Mouse (Mus musculus) Muller cell, postnatal 12 days (primary cell): ENCODE measurements around the gene Rnf215.
"Not testable (repeated sequence)": the region's sequence is repeated elsewhere in the genome, so short reads cannot be mapped to it uniquely, and the experiment has no call there.

Experiments
- DNase-seq: peaks from one replicate; pipeline ENCODE4 v3.0.0-alpha.2; 2015; ENCODE audit errors: inconsistent ontology term

Rnf215 gene

DNA sequence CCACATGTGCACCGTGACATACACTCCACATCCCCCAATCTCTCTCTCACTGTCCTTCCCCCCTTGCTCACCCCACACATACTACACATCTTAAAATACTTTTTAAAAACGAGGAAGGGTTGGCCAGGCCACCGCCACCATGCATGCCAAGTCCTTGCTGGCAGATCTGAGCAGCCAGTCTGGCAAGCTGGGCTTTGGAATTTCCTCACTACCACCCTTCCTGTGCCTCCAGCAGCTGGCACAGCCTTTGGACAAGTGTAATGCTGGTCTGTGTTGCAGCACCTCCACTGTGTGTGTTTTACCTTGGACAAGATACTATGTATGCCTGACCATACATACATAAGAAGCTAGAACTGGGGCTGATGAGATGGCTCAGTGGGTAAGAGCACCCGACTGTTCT lies 21.5 kb upstream of the Rnf215 start:
- no peak for DNase-seq

DNA sequence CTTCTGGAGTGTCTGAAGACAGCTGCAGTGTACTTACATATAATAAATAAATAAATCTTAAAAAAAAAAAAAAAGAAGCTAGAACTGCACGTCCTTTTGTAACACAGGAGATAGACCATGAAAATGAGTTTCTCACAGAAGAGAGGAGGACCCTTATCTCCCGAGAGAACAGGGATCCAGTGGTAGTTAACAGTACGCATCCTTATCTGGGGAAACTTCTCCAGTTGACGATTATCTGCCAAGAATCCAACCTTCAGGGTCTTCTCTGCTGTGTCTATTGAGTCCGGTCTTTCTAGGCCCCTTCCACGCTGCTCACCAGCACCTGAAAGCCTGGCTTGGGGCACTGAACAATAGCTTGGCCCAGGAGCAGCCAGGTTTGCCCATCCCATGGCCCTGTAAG lies 21.0 kb upstream of the Rnf215 start:
- DNase-seq = no peak

DNA sequence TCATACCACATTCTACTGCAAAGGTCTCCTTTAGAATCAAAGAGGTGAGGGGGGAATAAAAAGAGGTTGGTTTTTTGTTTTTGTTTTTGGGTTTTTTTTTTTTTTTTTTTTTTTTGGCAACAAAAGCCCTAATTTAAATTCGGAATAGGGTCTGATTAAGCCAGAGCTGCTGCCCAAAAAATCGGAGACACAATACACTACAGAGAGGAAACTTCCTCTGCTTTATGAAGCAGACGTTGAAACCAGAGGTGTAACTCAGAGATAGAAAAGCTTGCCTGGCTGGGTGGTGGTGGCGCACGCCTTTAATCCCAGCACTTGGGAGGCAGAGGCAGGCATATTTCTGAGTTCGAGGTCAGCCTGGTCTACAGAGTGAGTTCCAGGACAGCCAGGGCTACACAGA lies 20.5 kb upstream of the Rnf215 start:
- not testable (repeated sequence) for DNase-seq

DNA sequence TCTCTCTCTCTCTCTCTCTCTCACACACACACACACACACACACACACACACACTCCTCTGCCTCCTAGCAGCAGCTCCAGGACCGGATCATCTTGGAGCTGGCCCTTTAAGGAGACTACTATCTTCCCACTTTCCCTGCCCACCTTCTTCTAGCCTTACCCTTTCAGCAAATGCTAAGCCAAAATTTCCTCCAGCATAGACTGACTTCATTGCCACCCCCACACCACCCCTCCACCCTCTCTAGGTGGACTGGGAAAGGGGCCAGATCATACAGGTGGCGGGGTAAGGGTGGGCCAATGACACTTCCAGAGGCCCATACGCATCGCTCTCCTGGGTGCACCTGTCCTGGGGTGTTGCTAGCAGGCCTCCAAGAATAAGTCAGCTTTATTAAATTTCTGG lies 19.6 kb upstream of the Rnf215 start:
- no peak for DNase-seq

DNA sequence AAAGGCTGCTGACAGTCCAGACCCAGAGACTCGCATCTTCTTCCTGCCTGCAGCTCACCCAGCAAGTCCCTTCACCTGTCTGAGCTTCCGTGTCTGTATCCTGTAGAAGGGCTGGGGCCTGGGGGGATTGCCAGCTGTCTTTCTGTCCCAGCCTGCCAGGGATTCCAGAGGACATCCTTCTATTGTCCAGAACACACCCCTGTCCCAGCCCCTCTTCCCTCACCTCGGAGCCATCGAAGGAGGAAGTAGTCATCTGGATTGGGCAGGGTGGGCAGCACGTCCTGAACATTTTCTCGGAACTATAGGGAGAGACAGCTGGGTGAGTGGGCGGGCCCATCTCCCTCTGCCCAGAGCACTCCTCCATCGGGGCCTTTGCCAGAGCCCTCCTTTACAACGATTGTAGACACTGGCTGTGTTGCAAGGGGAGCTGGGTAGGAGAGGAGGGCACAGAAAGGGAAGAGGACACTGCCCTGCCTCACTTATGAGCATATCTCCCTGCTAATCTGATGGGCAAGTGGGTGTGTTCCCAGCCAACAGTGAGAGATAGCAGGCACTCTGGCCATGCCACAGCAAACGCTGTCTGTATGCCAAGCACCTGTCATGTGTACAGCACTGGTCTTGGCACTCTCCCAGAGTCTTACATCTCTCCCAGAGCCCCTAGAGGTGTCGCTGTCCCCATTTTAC lies 18.4 kb upstream of the Rnf215 start:
- DNase-seq = no peak

DNA sequence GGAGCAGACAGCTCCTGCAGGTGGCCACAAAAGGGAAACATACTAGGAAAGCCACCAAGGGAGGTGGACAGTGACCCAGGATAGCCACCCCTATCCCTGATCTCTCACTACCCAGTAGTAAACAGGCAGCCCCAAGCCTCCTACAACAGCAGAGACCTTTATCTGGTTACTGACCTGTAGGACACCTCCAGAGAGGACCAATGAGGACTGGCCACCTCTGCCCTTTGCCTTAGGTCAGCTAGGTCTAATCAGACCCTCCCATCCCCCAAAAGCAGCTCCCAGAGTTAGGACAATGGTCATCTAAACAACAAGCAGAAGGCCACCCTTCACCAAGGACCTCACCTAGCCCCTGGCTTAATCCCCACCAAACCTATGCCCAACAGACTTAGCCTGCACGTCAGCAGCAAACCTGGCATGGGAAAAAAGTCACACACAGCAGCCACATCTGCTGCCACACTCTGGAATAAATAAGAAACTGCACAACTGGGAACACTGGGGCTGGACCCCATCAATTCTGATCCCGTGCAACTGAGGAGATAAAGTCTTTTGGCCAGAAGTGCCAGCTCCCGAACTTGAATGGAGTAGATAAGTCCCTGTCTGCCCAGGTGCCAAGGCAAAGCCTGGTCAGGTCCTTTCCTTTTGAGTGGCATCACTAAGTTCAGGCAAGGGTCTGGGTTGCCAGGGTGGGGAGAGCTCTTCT lies 17.5 kb upstream of the Rnf215 start:
- no peak for DNase-seq

DNA sequence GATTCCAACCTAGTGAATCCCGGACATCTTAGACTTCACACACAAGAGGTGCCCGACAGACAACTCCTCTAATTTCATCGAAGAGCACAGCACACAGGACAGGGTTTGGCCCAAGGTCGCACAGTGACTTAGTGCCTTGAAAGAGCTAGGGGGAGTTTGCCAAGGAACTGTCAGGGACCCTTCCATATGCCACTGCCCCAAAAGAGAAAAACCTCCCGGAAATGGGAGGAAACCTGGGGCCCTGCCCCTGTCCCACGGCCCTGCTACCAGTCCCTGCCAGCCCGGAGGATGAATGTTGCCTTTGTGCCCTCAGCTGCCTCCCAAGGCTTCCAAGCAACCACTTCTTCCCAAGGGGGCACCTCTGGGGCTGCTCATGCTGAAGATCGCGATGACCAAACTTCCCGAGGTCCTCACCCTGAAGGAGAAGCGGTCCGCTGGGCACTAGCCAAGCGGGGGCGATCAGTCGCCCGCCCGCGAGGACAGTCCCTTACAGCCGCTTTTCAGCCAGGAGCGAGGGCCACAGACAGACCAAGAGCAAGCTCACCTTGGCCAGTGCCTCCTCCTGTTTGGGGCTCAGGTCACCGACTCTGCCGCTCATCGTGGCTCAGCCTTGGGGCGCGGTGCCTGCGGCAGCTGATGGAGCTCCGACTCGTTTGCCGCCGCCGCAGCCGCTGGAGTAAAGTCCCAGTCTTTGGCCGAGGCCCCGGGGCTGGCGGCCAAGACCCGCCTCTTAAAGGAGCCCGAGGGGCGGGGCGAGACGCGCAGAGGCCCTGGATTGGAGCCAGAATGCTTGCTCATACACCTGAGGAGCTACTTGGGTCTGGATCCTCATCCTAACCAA lies 16.7 kb upstream of the Rnf215 start:
- DNase-seq = peak; percentile 64

DNA sequence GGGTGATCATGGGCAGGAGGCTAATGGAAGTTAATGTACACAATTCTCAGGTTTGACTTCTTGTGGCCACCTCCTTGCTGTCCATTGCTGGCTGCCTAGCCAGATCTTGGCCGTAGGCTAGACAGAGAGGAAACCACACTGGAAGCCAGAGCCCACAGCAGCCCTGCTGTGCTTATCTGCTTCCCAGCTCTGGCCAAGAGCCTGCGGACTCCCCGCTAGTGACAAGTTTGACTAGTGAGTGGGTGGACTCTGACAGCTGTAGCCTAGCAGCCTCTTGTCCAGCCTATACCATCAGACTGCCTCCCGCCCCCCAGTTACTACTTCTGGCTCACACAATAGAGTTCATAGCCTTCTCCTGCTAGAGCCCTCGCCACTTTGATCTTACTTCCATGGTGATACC lies 15.4 kb upstream of the Rnf215 start:
- no peak for DNase-seq

DNA sequence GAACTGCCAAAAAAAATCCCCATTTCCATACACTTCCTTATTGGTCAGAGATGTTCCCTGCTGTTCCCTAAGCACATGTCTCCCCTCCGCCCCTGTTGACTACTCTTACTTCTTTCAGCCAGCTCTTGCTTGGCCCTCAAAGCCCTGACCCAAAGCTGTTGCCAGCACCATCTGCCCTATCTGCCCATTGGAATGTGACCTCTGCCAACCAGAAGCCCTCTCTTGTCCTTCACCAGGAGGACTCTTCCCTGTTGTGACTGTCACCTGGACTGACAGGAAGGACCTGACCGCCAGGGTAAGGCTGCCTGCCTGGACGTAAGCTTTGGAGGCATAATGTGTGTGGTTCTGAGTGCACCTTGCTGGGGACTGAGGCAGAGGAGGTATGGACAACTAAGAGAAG lies 13.3 kb upstream of the Rnf215 start:
- DNase-seq = no peak

DNA sequence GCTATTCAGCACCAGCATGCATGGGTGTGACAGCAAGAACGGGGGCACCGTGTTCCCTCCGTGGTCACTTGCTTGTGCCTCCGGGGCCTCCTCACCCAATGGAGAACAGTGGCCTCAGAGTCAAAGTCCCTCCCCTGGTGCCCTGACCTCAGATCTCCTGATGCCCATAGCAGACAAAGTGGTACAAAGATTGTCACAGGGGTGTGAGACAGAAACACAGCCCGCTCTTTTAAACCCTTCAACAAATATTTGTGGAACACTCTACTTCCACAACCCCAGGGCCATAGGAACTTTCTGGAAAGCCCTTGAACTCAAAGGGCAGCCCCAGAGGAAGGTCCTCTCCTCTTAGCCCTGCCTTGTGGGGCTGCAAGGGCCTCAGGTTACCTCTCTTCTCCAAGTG lies 12.8 kb upstream of the Rnf215 start:
- no peak for DNase-seq

DNA sequence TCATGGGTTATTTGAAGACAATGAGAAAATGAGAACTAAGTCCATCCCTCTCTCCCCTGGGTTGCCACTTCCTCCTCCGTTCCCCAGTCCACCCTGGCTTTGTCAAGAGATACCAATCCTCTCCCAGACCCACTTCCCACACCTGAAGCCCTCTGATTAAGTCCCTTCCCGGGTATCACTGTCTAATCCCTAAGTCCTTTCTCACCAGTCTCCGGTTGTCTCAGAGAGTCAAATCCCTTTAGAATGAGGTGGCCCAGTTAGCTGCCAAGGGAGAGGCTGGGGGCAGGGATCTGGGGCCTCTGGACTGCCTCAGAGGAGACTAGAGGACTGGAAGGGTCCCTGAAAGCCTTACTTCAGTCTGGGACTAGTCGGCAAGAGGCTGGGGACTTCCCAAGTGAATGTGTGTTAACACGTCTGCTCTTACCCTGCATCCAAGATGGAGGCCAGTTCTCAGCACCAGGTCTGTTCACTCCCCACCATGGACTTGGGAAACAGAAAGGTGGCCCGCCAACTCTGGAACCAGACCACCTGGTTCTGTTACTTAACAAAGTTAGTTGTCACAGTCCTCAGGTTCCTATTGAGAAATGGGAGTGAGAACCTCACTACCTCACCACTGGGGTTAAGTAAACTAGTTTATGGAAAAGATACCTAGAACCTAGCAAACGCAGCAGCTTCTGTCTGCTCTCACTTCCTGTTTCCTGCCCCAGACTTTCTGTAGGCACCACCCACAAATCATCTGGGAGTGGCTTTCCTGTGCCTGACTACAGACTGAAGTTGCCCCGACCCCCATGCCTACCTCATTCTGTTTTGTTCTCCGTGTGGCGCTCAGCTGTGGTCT lies 12.0 kb upstream of the Rnf215 start, which contains the start of gene Sec14l2:
Gene Sec14l2, minus strand, starts transcription at position 674 of the 838 bp plus-strand sequence.
- no peak for DNase-seq

DNA sequence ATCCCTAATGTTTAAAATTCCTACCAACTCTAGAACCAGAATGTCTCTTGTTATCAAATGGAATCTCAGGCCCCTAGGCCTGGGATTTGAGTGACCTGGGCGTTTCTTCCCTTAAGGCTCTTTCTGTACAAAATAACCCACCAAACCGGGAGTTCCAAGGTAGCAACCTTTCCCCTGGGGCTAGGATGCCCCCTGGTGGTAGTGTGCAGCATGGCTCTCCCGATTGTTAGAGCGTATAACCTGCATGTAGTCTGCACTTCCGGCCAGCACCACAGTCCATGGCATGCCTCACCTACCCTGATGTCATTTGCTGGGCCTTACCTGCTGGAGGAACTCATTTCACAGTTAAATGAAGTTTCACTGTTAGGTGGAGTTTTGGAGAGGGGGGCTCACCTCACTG lies 11.1 kb upstream of the Rnf215 start:
- DNase-seq = no peak

DNA sequence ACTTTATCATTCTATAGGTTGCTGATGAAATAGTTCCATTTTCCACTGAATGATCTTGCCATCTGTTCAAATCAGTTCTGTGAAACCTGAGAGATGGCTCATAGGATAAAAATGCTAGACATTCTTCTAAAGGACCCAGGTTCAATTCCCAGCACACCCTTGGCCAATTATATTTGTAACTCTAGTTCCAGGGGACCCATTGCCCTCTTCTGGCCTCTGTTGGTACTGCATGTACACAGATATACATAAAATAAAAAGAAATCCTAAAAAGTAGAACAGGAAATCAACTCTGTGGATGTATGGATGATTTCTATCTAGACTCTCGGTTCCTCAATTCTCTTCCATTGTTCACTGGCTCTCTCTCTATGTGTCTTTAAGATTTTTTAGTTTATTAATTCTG lies 7.9 kb upstream of the Rnf215 start:
- no peak for DNase-seq

DNA sequence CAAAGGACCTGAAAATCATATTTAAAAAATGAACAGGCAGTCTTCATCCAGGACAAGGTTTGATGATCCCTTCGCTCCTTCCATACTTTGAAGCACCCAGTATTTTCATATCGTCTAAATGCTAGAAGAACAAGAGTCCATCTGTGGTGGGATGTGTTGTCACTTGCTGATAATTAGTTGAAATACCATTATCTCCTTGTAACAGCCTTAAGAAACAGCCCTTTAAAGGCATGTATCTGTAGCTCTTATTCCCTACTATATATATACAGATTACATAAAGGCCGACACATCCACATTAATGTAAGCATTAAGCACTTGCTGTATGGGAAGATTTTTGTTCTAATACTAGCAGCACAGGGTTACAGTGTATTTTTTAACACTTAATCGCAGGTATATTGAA lies 6.5 kb upstream of the Rnf215 start:
- not testable (repeated sequence) for DNase-seq

DNA sequence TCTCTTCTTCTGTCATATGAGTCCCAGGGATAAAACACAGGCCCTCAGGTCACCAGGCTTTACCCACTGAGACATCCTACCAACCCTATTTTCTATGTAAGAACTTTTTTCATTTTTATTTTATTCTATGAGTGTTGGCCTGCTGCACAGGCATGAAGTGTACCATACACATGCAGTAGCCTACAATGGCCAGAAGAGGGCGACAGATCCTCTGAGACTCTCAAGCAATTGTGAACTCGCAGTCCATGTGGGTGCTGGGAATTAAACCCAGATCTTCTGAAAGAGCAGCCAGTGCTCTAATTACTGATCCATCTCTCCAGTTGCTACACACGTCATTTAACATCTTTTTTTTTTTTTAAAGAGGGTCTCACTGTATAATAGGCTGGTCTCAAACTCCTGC lies 1.6 kb upstream of the Rnf215 start:
- no peak for DNase-seq

DNA sequence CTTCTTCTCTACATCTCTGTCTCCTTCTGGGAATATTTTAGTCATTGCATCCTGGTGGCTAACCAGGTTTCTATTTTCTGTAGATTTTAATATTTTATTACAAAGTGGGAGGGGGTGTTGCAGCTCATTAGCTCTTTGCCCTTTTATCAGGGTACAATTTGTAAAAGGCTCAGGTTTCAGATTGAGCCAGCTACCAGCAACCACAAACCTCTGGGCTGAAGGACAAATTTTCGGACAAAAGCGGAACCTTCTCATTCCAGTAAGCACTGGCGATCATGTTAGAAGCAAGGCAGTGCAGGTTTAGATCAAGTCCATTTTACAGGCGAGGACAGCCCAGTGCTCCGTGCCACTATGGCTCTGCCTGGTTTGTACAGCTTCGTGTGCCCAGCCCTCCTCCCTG lies 602 bp upstream of the Rnf215 start:
- DNase-seq = no peak

DNA sequence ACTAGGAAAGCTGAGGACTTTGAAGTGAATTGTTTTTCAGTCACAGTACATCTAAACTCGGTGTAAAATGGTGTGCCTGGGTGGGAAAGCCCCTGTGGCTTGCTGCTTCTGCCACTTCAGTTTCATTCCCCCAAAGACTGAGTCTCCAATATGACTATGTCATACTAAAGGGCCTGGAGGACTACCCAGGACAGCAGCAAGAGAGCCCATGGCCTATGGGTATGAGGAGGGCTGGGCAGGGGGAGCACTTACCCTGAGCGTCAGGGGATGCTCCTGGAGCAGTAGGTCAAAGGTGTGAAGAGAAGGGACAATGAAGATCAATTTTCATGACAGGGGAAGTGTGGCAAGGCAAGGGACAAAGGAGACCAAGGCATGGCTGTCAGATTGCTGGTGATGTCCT lies 4.0 kb downstream of the Rnf215 start:
- no peak for DNase-seq

DNA sequence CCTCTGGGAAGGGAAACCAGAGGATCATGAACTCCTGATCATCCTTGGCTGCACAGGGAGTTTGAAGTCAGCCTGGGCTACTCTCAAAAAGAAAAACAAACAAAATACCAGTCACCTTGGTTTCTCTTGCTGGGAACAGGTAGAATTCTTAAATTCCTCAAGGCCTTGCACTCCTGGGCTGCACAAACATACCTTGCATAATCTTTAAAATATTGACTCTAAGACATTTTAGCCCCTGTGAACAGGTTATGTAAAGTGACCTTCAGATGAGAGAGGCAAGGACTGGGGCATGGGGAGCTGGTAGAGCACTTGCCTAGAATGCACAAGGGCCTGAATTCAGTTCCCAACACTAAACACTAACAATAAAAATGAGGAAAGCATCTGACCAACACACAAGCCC lies 6.5 kb downstream of the Rnf215 start:
- DNase-seq = no peak

DNA sequence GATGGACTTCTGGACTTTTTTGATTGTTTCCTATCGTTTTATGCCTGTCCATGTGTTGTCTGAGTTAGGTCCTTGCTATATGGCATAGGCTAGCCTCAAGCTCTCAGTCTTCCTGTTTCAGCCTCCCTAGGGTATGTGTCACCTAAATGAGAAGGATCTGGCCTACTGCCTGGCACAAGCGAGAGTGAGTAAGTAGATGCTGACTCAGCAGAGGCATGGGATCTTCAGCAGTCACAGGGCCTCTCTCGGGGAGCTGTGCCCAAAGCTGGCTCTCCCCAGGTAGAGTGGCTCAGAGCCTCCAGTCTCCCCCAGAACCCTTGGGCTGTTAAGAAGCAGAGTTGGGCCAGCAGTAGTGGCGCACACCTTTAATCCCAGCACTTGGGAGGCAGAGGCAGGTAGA lies 7.3 kb downstream of the Rnf215 start:
- DNase-seq = no peak

DNA sequence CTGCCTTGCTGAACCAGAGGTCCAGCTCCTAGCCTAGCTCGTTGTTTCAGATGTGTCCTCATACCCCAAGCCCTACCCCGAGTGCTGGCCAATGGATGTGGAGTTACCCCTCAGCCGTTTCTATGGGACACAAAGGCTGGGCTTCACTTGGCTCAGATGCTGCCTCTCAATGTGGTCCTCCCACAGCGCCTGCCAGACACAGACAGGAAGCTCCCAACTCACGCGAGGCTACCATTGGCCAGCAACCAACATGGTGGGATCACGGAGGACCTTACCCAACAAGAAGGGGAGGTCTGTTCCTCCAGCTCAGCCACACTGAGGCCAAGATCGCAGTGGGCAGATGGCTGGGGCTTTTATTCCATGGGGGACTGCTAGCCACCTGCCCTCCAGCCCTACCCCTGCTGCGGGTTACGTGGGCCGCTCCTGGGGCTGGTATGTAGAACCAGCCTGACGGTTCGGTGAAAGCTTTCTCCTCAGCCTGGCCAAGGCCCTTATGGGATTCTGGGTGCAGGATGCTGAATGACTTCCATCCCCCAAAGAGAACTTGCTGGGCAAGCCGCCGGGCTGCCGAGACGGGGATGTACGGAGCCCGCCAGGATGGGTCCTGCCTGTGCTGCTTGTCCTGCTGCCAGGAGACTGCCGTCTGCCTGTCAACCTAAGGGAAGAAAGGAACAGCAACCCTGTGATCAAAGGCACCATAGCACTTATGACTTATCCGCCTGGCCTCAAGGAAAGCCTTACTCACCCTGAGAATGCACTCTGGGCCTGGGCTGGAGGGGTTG lies 8.5 kb downstream of the Rnf215 start:
- no peak for DNase-seq

DNA sequence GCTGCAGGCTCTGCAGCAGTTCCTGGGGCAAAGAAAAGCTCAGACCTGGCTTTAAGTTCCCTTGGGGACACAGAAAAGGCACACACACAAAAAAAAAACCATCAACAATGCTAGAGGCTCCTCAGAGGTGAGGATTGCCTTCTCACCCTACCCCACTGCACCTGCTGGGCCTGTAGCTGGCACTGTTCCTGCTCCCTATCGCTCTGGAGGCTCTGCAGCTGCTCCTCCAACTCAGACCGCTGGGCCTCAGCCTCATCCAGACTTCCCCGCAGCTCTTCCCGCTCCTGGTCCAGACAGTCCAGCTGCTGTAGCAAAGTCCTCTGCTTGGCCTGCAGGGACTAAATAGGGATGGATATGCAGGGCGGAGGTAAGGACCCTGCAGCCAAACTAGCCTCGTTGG lies 11.4 kb downstream of the Rnf215 start:
- no peak for DNase-seq
